Mouse (Mus musculus) MEL (cell line): ENCODE data around the gene Camk1d. TPM values are rescaled to one million over a fixed set of nuclear protein-coding genes. Genes with fewer than 3 reads are reported as not detected.

Experiments
- DNase-seq: peaks from one replicate; pipeline ENCODE4 v3.0.0; 2011; ENCODE audit warnings: low read depth, low spot score
- H3K27ac ChIP-seq: 2 replicates; pipeline ENCODE4 v1.5.1; 2012; ENCODE audit warnings: low read depth, mild to moderate bottlenecking, control low read depth, low read length, moderate library complexity; ENCODE audit not compliant: control insufficient read depth
- H3K27me3 ChIP-seq, 2 experiments: fragments of 150-350 bp in 1 of 2; sonication (generic) in 1 of 2; 2 replicates each; pipeline ENCODE4 v1.6.1; 2012; ENCODE audit warnings: low read length in 2 of 2, mild to moderate bottlenecking in 2 of 2, improper control_type of control experiment in 1 of 2, moderate library complexity in 1 of 2; ENCODE audit not compliant: insufficient read depth in 2 of 2, control insufficient read depth in 1 of 2
- H3K36me3 ChIP-seq, 2 experiments: 2 replicates each; pipeline ENCODE4 v1.6.1; 2012 to 2014; ENCODE audit warnings: low read length in 2 of 2, improper control_type of control experiment in 1 of 2, inconsistent platforms in 1 of 2, mild to moderate bottlenecking in 1 of 2; ENCODE audit not compliant: insufficient read depth in 2 of 2, control insufficient read depth in 1 of 2
- H3K4me1 ChIP-seq, 2 experiments: fragments of 150-350 bp in 1 of 2; sonication (generic) in 1 of 2; 2 replicates each; pipeline ENCODE4 v1.6.1; 2012; ENCODE audit warnings: low read length in 2 of 2, improper control_type of control experiment in 1 of 2, mild to moderate bottlenecking in 1 of 2; ENCODE audit not compliant: insufficient read depth in 2 of 2, control insufficient read depth in 1 of 2
- H3K4me3 ChIP-seq, 2 experiments: fragments of 150-350 bp in 1 of 2; sonication (generic) in 1 of 2; 2 replicates each; pipeline ENCODE4 v1.5.1; 2012; ENCODE audit warnings: low read depth in 2 of 2, low read length in 2 of 2, mild to moderate bottlenecking in 2 of 2, moderate library complexity in 2 of 2, control low read depth in 1 of 2, improper control_type of control experiment in 1 of 2; ENCODE audit not compliant: control insufficient read depth in 1 of 2, insufficient read depth in 1 of 2
- H3K79me2 ChIP-seq: 2 replicates; pipeline ENCODE4 v1.6.1; 2012; ENCODE audit warnings: mild to moderate bottlenecking, low read length, moderate library complexity; ENCODE audit not compliant: control insufficient read depth, poor library complexity, insufficient read depth
- H3K9ac ChIP-seq: 2 replicates; pipeline ENCODE4 v1.6.1; 2012; ENCODE audit warnings: low read depth, mild to moderate bottlenecking, control low read depth, low read length, moderate library complexity; ENCODE audit not compliant: control insufficient read depth, poor library complexity, severe bottlenecking
- H3K9me3 ChIP-seq: fragments of 150-350 bp; sonication (generic); replicated peaks from 2 replicates; pipeline ENCODE4 v1.6.1; 2012; ENCODE audit warnings: mild to moderate bottlenecking, low read length, improper control_type of control experiment, moderate library complexity; ENCODE audit not compliant: insufficient read depth
- CHD1 ChIP-seq: IDR thresholded peaks from 2 replicates; pipeline ENCODE4 v1.6.1; 2012; ENCODE audit warnings: low read depth, mild to moderate bottlenecking, inconsistent platforms, low read length, improper control_type of control experiment
- CTCF ChIP-seq, 3 experiments: IDR thresholded peaks in 2 of 3; conservative IDR thresholded peaks in 1 of 3; 2 replicates each; pipeline ENCODE4 v1.5.1; 2011 to 2012; ENCODE audit warnings: low read length in 3 of 3, low read depth in 2 of 3, mild to moderate bottlenecking in 2 of 3, improper control_type of control experiment in 1 of 3, inconsistent platforms in 1 of 3, mixed read lengths in 1 of 3, moderate library complexity in 1 of 3; ENCODE audit not compliant: control insufficient read depth in 1 of 3, insufficient read depth in 1 of 3, poor library complexity in 1 of 3, severe bottlenecking in 1 of 3
- E2F4 ChIP-seq: IDR thresholded peaks from 2 replicates; pipeline ENCODE4 v1.6.1; 2011; ENCODE audit warnings: low read depth, low read length, improper control_type of control experiment, borderline replicate concordance
- GABPA ChIP-seq: IDR thresholded peaks from 2 replicates; pipeline ENCODE4 v1.6.1; 2012; ENCODE audit warnings: low read depth, mild to moderate bottlenecking, inconsistent platforms, low read length, improper control_type of control experiment, moderate library complexity
- HCFC1 ChIP-seq: IDR thresholded peaks from 2 replicates; pipeline ENCODE4 v1.6.1; 2012; ENCODE audit warnings: low read depth, mild to moderate bottlenecking, inconsistent platforms, low read length, improper control_type of control experiment, moderate library complexity
- MAFK ChIP-seq: IDR thresholded peaks from 2 replicates; pipeline ENCODE4 v1.6.1; 2011; ENCODE audit warnings: low read depth, mild to moderate bottlenecking, low read length, improper control_type of control experiment, borderline replicate concordance
- MAX ChIP-seq: IDR thresholded peaks from 2 replicates; pipeline ENCODE4 v1.6.1; 2011; ENCODE audit warnings: low read length, improper control_type of control experiment
- MEF2A ChIP-seq: IDR thresholded peaks from 2 replicates; pipeline ENCODE4 v1.6.1; 2014; ENCODE audit warnings: low read depth, mild to moderate bottlenecking, inconsistent platforms, low read length, improper control_type of control experiment; ENCODE audit not compliant: poor library complexity, insufficient replicate concordance, severe bottlenecking; ENCODE audit errors: extremely low read depth
- POLR2A ChIP-seq, 2 experiments: IDR thresholded peaks; 2 replicates each; pipeline ENCODE4 v1.6.1; 2011 to 2012; ENCODE audit warnings: low read length in 2 of 2, mild to moderate bottlenecking in 2 of 2, control low read depth in 1 of 2, improper control_type of control experiment in 1 of 2, low read depth in 1 of 2, moderate library complexity in 1 of 2; ENCODE audit not compliant: control insufficient read depth in 1 of 2, insufficient read depth in 1 of 2, poor library complexity in 1 of 2
- POLR2AphosphoS5 ChIP-seq: IDR thresholded peaks from 2 replicates; pipeline ENCODE4 v1.6.1; 2012; ENCODE audit warnings: low read depth, borderline replicate concordance, mild to moderate bottlenecking, inconsistent platforms, low read length, moderate library complexity, mixed read lengths
- RAD21 ChIP-seq: IDR thresholded peaks from 2 replicates; pipeline ENCODE4 v1.6.1; 2011; ENCODE audit warnings: mild to moderate bottlenecking, low read depth, low read length, improper control_type of control experiment
- SIN3A ChIP-seq: IDR thresholded peaks from 2 replicates; pipeline ENCODE4 v1.6.1; 2012; ENCODE audit warnings: low read length, improper control_type of control experiment, inconsistent platforms
- SMC3 ChIP-seq: IDR thresholded peaks from 2 replicates; pipeline ENCODE4 v1.6.1; 2011; ENCODE audit warnings: low read depth, low read length, improper control_type of control experiment
- USF1 ChIP-seq: IDR thresholded peaks from 2 replicates; pipeline ENCODE4 v1.6.1; 2014; ENCODE audit warnings: low read depth, mild to moderate bottlenecking, inconsistent platforms, low read length, improper control_type of control experiment, moderate library complexity
- ZC3H11A ChIP-seq: IDR thresholded peaks from 2 replicates; pipeline ENCODE4 v1.6.1; 2012; ENCODE audit warnings: low read depth, mild to moderate bottlenecking, inconsistent platforms, low read length, improper control_type of control experiment
- ZNF384 ChIP-seq: IDR thresholded peaks from 2 replicates; pipeline ENCODE4 v1.6.1; 2012; ENCODE audit warnings: low read depth, mild to moderate bottlenecking, inconsistent platforms, low read length, improper control_type of control experiment
- polyA plus RNA-seq, 2 experiments: library from polyadenylated mRNA; stranded (reverse) in 1 of 2; unstranded in 1 of 2; fragments of >175 nt in 1 of 2; fragments of >200 nt in 1 of 2; gene quantifications; 2 replicates each; pipeline versions ENCODE4 v1.2.1 to v1.2.4; 2012; ENCODE audit warnings: low replicate concordance in 2 of 2, low read depth in 1 of 2; ENCODE audit not compliant: insufficient read length in 2 of 2, insufficient read depth in 1 of 2, missing spikeins in 1 of 2
- total RNA-seq: library from RNA; depleted of rRNA; stranded (reverse); fragments of 300-350 nt; gene quantifications from 2 replicates; pipeline ENCODE4 v1.2.3, GENCODE M21; 2012

Camk1d gene
- total and polyA plus RNA-seq, 3 experiments = 2.9 to 4.4 TPM; not detected in 1

DNA sequence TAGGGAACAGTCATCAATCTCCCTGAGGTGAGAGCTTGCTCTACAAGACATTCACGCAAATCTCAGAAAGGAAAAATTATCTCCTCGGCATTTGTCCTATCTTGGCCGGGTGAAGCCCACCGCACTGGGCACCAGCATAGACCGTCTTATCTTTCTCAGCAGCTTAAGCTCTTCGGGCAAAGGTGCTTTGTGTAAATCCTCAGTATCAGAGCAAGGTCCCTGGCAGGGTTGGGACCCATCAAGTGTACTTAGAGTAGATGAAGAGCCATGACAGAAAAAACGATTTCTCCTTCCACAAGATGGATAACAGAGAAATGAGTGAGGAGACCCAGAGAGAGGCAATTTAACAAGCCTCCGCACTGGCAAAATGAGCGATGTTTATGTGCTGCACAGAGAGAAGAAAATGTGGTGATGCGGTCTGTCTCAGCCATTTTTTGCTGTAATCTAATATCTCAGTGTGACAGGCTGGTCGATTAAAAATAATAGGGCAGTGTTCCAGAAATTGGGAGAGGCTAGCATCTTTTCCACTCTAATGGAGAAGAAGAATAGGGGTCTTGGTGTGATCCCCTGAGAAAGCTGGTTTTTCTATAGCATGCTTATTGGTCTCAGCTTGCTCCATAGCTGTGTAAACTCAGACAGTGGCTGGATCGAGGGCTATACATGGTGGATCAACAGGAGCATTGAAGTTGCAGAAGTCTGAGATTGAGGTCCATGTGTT lies 386.6 kb downstream of the Camk1d start:
- DNase-seq = no peak

DNA sequence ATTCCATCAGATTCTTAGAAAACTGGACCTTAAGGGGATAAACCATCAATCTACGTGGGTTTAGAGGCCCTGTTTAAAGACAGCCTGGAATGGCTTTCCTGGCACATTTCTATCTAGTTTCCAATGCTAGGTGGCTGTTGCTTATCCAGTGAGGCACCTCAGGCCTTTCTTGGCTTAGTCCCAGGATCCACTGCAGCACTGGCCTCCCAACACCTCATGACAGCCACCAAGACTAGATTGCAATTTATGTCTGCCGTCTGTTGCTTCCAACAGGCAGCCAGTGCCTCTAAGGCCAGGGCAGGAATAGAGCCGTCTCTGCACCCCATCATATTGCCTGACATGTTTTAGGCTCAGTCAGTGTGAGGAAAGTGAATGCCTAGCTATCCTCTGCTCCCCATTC lies 389.5 kb downstream of the Camk1d start:
- Histone ChIP-seq H3K27me3 (no peaks in the 10 kb centered on the region), H3K9me3 (no peaks in the 10 kb centered on the region), H3K4me1 (no peaks in the 10 kb centered on the region), H3K27ac (no peak overlapping the region), H3K4me3 (no peak overlapping the region), H3K9ac (no peak overlapping the region), H3K36me3 (peaks cover 0 to 1% of the 10 kb centered on the region in 2 experiments; a peak in 1 of 4 replicates), H3K79me2 (no peaks in the 10 kb centered on the region)
- TF ChIP-seq MAFK = no peak
- TF ChIP-seq ZC3H11A = no peak
- no peak for TF ChIP-seq SMC3
- TF ChIP-seq USF1 = no peak
- no peak for TF ChIP-seq GABPA
- TF ChIP-seq E2F4 = no peak
- TF ChIP-seq POLR2AphosphoS5 = no peak
- TF ChIP-seq CTCF (IDR thresholded peaks at IDR 0.05 in 2 of 3, conservative IDR thresholded peaks at IDR 0.05 in 1 of 3; ENCODE audit: control insufficient read depth in 1 of 3, insufficient read depth in 1 of 3, low read depth in 2 of 3, low read length in 3 of 3, poor library complexity in 1 of 3, severe bottlenecking in 1 of 3) = no peak
- TF ChIP-seq HCFC1 = no peak
- TF ChIP-seq POLR2A (IDR thresholded peaks at IDR 0.05; ENCODE audit: control insufficient read depth in 1 of 2, insufficient read depth in 1 of 2, low read depth in 1 of 2, low read length in 2 of 2, poor library complexity in 1 of 2) = no peak
- no peak for TF ChIP-seq SIN3A
- no peak for TF ChIP-seq CHD1
- no peak for DNase-seq

More for the DNA sequence above, 386.6 kb downstream of the Camk1d start:
- H3K36me3 ChIP-seq = no peaks in the 10 kb centered on the region
- no peaks in the 10 kb centered on the region for H3K79me2 ChIP-seq
- no peaks in the 10 kb centered on the region for H3K9me3 ChIP-seq
- no peak for TF ChIP-seq MEF2A
- no peak for TF ChIP-seq MAX
- TF ChIP-seq RAD21 = no peak
- no peak for TF ChIP-seq SIN3A
- no peak for TF ChIP-seq ZNF384
- no peak for TF ChIP-seq CTCF (IDR thresholded peaks at IDR 0.05 in 2 of 3, conservative IDR thresholded peaks at IDR 0.05 in 1 of 3; ENCODE audit: control insufficient read depth in 1 of 3, insufficient read depth in 1 of 3, low read depth in 2 of 3, low read length in 3 of 3, poor library complexity in 1 of 3, severe bottlenecking in 1 of 3)
- TF ChIP-seq, all 39 proteins: peak for 0
- Histone ChIP-seq H3K27ac (no peak overlapping the region), H3K27me3 (no peaks in the 10 kb centered on the region), H3K4me3 (no peak overlapping the region), H3K4me1 (no peaks in the 10 kb centered on the region), H3K9ac (no peak overlapping the region)
